Mouse (Mus musculus) midbrain, postnatal 0 days (tissue): ENCODE results near the gene Itsn1. TPM values are rescaled to one million over a fixed set of nuclear protein-coding genes. Genes with fewer than 3 reads are reported as not detected.

Source experiments
- ATAC-seq: fragments of 200-750 bp; cut with Nextera tagmentation; 2 replicates; pipeline ENCODE4 v1.8.0; 2017; ENCODE audit warnings: moderate number of reproducible peaks, mild to moderate bottlenecking, moderate TSS enrichment, moderate library complexity; ENCODE audit not compliant: low FRiP score
- DNase-seq: peaks from one replicate; pipeline ENCODE4 v3.0.0-alpha.2; 2015; ENCODE audit warnings: low spot score
- H3K27ac ChIP-seq: fragments of 300-500 bp; sonication (generic); 2 replicates; pipeline ENCODE4 v1.5.1; 2014; ENCODE audit warnings: low read depth, mild to moderate bottlenecking, low read length, mixed read lengths
- H3K27me3 ChIP-seq: fragments of 300-500 bp; sonication (generic); 2 replicates; pipeline ENCODE4 v1.6.1; 2014; ENCODE audit warnings: low read length, control low read depth, mixed read lengths; ENCODE audit not compliant: insufficient read depth
- H3K36me3 ChIP-seq: fragments of 300-500 bp; sonication (generic); 2 replicates; pipeline ENCODE4 v1.6.1; 2014; ENCODE audit warnings: low read length, control low read depth, mixed read lengths; ENCODE audit not compliant: insufficient read depth
- H3K4me1 ChIP-seq: fragments of 300-500 bp; sonication (generic); 2 replicates; pipeline ENCODE4 v1.6.1; 2014; ENCODE audit warnings: mild to moderate bottlenecking, control low read depth, antibody characterized with exemption, low read length, mixed read lengths; ENCODE audit not compliant: insufficient read depth
- H3K4me2 ChIP-seq: fragments of 300-500 bp; sonication (generic); 2 replicates; pipeline ENCODE4 v1.6.1; 2014; ENCODE audit warnings: low read depth, mild to moderate bottlenecking, low read length, mixed read lengths; ENCODE audit not compliant: poor library complexity, severe bottlenecking
- H3K4me3 ChIP-seq: fragments of 300-500 bp; sonication (generic); 2 replicates; pipeline ENCODE4 v1.5.1; 2014; ENCODE audit warnings: low read depth, mild to moderate bottlenecking, low read length, moderate library complexity
- H3K9ac ChIP-seq: fragments of 300-500 bp; sonication (generic); replicated peaks from 2 replicates; pipeline ENCODE4 v1.6.1; 2014; ENCODE audit warnings: mild to moderate bottlenecking, low read length, moderate library complexity, mixed read lengths; ENCODE audit not compliant: poor library complexity, severe bottlenecking
- H3K9me3 ChIP-seq: fragments of 300-500 bp; sonication (generic); 2 replicates; pipeline ENCODE4 v1.6.1; 2016; ENCODE audit warnings: low read length, control low read depth
- CTCF ChIP-seq: IDR thresholded peaks from 2 replicates; pipeline ENCODE4 v1.5.1; 2016; ENCODE audit warnings: antibody characterized with exemption, mild to moderate bottlenecking
- WGBS: fragments of 180-500 bp; shearing (Covaris S2); extraction: QIAGEN DNeasy Blood & Tissue Kit; methylation state at CpG from one replicate; pipeline ENCODE4 v1.1.7; 2014; 5-methylcytosine and 5-hydroxymethylcytosine counted together
- polyA plus RNA-seq: library from polyadenylated mRNA; unstranded; fragments of >200 nt; fragmentation: Nextera tagmentation; extraction: Ambion mirVana; gene quantifications from 2 replicates; pipeline ENCODE4 v1.2.1, GENCODE M21; 2015
- total RNA-seq: library from RNA; depleted of rRNA; stranded (reverse); fragments of >200 nt; gene quantifications from 2 replicates; pipeline ENCODE4 v1.2.3, GENCODE M21; 2014

Itsn1 gene
- total and polyA plus RNA-seq, 2 experiments from 2014 or later = 34.0 to 78.7 TPM

DNA sequence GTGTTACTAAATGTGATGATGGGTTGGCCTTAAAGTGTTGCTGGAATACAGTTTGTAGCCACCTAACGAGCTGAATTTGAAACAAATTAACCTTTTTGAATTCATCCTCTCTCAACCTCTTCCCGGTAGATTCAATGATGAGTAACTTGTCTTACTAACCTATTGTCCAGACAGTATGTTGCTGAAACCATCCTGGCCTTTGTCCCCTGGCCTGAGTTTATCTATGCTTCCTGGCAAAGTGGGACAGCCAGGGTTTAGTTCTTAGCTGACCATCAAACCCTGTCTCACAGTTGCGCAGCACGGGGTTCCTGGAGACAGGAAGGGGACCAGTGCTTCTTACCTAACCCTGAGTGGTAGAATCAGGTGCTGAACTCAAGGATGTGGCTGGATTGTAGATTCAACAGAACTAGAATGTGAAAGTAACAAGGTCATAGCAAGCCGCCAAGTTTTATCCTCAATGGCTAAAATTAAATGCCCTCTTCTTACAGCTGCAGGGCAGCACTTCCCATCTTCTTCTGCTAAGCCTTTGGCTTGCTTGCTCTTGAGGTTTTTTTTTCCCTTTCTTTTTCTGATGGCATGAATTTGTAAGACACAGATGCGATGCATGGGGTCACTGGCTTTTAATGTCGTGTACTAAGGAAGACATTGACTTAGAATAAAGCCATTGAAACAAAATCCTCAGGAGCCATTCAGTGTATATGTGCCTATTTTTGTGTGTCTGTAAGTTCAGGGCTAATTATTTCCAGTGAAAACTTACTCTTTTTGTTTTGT, 7.2 kb downstream of the Itsn1 start:
- peaks cover 16% of the 10 kb centered on the region for H3K4me1 ChIP-seq
- 70% methylated on average over 7 of the region's 7 CpGs for WGBS

DNA sequence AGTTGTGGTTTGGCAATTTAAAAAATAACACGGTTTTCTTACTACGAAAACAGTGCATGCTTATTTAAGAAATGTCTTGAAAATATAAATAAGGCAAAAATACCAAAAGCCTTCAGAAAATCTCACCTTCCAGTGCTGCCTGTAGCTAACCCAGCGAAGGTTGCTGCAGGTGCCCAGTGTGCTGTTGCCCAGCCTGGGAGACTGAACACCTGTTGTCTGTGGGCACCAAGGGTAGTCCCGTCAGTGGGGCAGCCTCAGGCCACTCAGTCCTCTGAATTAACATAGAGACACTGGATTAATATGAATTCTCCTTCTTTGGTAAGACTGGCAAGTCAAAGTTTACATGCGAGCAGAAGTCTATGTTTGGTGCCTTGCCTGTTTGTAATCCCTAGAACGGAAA, 9.4 kb downstream of the Itsn1 start:
- Histone ChIP-seq H3K4me2 (no peak overlapping the region), H3K27ac (no peak overlapping the region), H3K9me3 (no peaks in the 10 kb centered on the region), H3K27me3 (no peaks in the 10 kb centered on the region), H3K4me1 (0 out of 2 replicates have a peak, but pooled peaks cover 6% of the 10 kb centered on the region), H3K36me3 (no peaks in the 10 kb centered on the region), H3K4me3 (no peak overlapping the region), H3K9ac (no peak overlapping the region)
- TF ChIP-seq CTCF = no peak
- no peak for DNase-seq
- 80% methylated on average over 6 of the region's 6 CpGs for WGBS
- no peak for ATAC-seq

More for the DNA sequence above, 7.2 kb downstream of the Itsn1 start:
- no peak for DNase-seq
- Histone ChIP-seq H3K36me3 (no peaks in the 10 kb centered on the region), H3K9ac (no peak overlapping the region), H3K4me3 (no peak overlapping the region), H3K27ac (no peak overlapping the region), H3K4me2 (no peak overlapping the region), H3K9me3 (no peaks in the 10 kb centered on the region), H3K27me3 (no peaks in the 10 kb centered on the region)
- no peak for ATAC-seq
- no peak for TF ChIP-seq CTCF

DNA sequence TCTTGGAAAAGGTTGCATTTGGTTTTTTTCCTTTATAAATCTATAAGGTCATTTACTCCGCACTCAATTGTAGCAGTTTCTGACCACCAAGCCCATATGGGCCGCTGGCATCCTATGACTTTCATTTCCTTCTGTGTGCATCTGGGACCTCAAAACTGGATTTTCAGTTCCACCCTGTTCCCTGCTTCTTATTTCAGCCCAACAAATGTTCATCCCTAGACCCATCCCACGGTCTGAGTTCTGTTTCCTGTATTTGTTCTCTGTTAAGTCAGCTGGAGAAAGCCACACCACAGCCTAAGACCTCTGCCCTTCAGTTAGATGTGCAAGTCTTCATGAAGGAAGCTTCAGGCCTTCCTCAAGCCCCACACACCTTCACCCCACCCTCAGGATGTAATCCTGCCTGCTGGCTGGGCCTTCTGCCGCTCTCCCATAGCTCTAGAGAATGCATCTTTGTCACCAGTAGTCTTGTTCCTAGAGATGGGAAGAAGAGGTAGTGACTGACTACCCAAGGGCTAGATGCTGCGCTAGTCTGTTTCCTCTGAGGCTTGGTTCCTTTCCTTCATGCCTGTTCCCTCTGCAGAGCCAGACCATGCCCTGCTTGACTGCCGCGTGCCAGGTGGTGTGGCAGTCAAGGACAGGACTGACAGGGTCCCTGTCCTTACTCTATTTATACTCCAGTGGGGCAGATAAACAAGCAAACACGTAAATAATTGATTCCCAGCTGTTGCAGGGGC, 11.3 kb downstream of the Itsn1 start:
- WGBS = 60% methylated on average over 8 of the region's 8 CpGs
- ATAC-seq (no peak), DNase-seq (no peak)
- TF ChIP-seq CTCF = no peak
- no peak overlapping the region for H3K4me2 ChIP-seq
- 0 out of 2 replicates have a peak, but pooled peaks cover 6% of the 10 kb centered on the region for H3K4me1 ChIP-seq
- 0 out of 2 replicates have a peak overlapping the region, but pooled peaks have one; percentile 34 for H3K27ac ChIP-seq
- H3K9me3 ChIP-seq = no peaks in the 10 kb centered on the region
- no peak overlapping the region for H3K9ac ChIP-seq
- H3K4me3 ChIP-seq = no peak overlapping the region
- no peaks in the 10 kb centered on the region for H3K36me3 ChIP-seq
- no peaks in the 10 kb centered on the region for H3K27me3 ChIP-seq

- Histone ChIP-seq H3K9ac (no peak overlapping the region), H3K4me2 (no peak overlapping the region), H3K4me3 (no peak overlapping the region), H3K4me1 (0 out of 2 replicates have a peak, but pooled peaks cover 4% of the 10 kb centered on the region), H3K36me3 (no peaks in the 10 kb centered on the region), H3K27ac (0 out of 2 replicates have a peak overlapping the region, but pooled peaks have one; percentile 34), H3K27me3 (no peaks in the 10 kb centered on the region), H3K9me3 (no peaks in the 10 kb centered on the region)
- TF ChIP-seq CTCF = no peak
- DNase-seq = no peak
- ATAC-seq = no peak
- WGBS = 64% methylated on average over 7 of the region's 7 CpGs
Observed at GRCm38 (mm10) chr16:91740918-91741255, 11.8 kb downstream of the Itsn1 start.

DNA sequence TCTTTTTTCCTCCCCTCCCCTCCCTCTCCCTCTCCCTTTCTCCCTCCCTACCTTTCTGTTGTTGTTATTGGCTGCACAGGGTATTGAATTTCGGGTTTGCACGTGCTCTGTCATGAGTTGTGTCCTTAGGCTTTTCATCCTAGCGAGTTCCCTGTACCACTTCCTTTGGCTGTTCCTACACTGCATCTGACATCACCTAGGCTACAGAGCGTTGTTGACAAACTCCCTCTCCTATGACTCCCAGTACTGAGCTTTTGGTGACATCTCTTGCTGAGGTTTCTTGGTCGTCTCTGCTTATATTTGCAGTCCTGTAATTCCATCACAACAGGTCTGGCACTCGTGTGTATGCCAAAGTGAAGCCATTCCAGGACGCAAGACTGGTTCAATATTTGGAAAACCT, 14.0 kb downstream of the Itsn1 start:
- Histone ChIP-seq H3K9ac (no peak overlapping the region), H3K9me3 (no peaks in the 10 kb centered on the region), H3K4me3 (no peak overlapping the region), H3K27me3 (no peaks in the 10 kb centered on the region), H3K4me1 (no peaks in the 10 kb centered on the region), H3K36me3 (no peaks in the 10 kb centered on the region), H3K27ac (no peak overlapping the region), H3K4me2 (no peak overlapping the region)
- ATAC-seq (no peak), DNase-seq (no peak)
- whole genome bisulfite sequencing = 81% methylated on average over 7 of the region's 7 CpGs
- TF ChIP-seq CTCF = no peak
